Mouse (Mus musculus) heart, embryonic 14.5 days (tissue): ENCODE measurements around the gene Phxr2. TPM values are rescaled to one million over a fixed set of nuclear protein-coding genes. Genes with fewer than 3 reads are reported as not detected.

ENCODE experiments used
- ATAC-seq: fragments of 200-750 bp; cut with Nextera tagmentation; 2 replicates; pipeline ENCODE4 v1.8.0; 2017; ENCODE audit warnings: low read depth, moderate TSS enrichment; ENCODE audit not compliant: insufficient number of reproducible peaks, insufficient read depth, low FRiP score
- H3K27ac ChIP-seq, 2 experiments: fragments of 200-500 bp in 1 of 2; fragments of 300-500 bp in 1 of 2; sonication (generic) in 1 of 2; replicated peaks in 1 of 2; 2 replicates each; pipeline ENCODE4 v1.5.1; 2012 to 2014; ENCODE audit warnings: low read depth in 2 of 2, low read length in 2 of 2, control low read depth in 1 of 2, mild to moderate bottlenecking in 1 of 2, mixed read lengths in 1 of 2; ENCODE audit not compliant: control insufficient read depth in 1 of 2, insufficient read depth in 1 of 2
- H3K27me3 ChIP-seq: fragments of 300-500 bp; sonication (generic); 2 replicates; pipeline ENCODE4 v1.6.1; 2014; ENCODE audit warnings: mild to moderate bottlenecking, low read length, control low read depth; ENCODE audit not compliant: control insufficient read depth, insufficient read depth
- H3K36me3 ChIP-seq: fragments of 300-500 bp; sonication (generic); 2 replicates; pipeline ENCODE4 v1.6.1; 2014; ENCODE audit warnings: mild to moderate bottlenecking, control low read depth, low read length, mixed read lengths; ENCODE audit not compliant: control insufficient read depth, insufficient read depth
- H3K4me1 ChIP-seq, 2 experiments: fragments of 200-500 bp in 1 of 2; fragments of 300-500 bp in 1 of 2; sonication (generic) in 1 of 2; 2 replicates each; pipeline ENCODE4 v1.6.1; 2012 to 2014; ENCODE audit warnings: low read length in 2 of 2, control low read depth in 1 of 2, mixed read lengths in 1 of 2; ENCODE audit not compliant: control insufficient read depth in 2 of 2, insufficient read depth in 2 of 2
- H3K4me2 ChIP-seq: fragments of 300-500 bp; sonication (generic); 2 replicates; pipeline ENCODE4 v1.6.1; 2014; ENCODE audit warnings: mild to moderate bottlenecking, low read length
- H3K4me3 ChIP-seq, 2 experiments: fragments of 200-500 bp in 1 of 2; fragments of 300-500 bp in 1 of 2; sonication (generic) in 1 of 2; 2 replicates each; pipeline ENCODE4 v1.5.1; 2012 to 2014; ENCODE audit warnings: low read length in 2 of 2, mild to moderate bottlenecking in 2 of 2, control low read depth in 1 of 2, low read depth in 1 of 2, moderate library complexity in 1 of 2; ENCODE audit not compliant: control insufficient read depth in 1 of 2, insufficient read depth in 1 of 2
- H3K9ac ChIP-seq: fragments of 300-500 bp; sonication (generic); 2 replicates; pipeline ENCODE4 v1.6.1; 2014; ENCODE audit warnings: mild to moderate bottlenecking, low read length
- H3K9me3 ChIP-seq: fragments of 300-500 bp; sonication (generic); 2 replicates; pipeline ENCODE4 v1.6.1; 2016; ENCODE audit warnings: low read length, control low read depth; ENCODE audit not compliant: control insufficient read depth
- WGBS: fragments of 180-500 bp; shearing (Covaris S2); extraction: QIAGEN DNeasy Blood & Tissue Kit; methylation state at CpG from one replicate; pipeline ENCODE4 v1.1.7; 2014; 5-methylcytosine and 5-hydroxymethylcytosine counted together
- polyA plus RNA-seq: library from polyadenylated mRNA; unstranded; fragments of >200 nt; fragmentation: Nextera tagmentation; extraction: Ambion mirVana; gene quantifications from 2 replicates; pipeline ENCODE4 v1.2.1, GENCODE M21; 2014

Phxr2 gene
- polyA plus RNA-seq, 1 experiment from 2014 or later: not detected

DNA sequence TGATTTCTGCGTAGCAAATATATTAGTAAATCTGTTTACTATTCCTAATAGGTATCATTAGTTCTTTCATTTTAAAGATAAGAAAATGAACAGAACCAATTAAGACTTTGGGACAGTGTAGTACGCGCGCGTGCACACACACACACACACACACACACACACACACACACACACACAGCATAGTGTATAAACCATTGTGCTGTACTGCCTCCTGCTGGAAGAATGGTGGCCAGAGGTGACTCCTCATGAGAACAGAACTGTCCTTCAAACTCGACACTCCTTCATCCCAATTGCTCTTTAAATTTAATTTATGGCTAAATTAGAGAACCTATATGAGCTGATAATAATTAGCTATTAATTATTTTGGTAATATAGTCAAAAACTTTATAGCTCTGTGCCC lies 25.9 kb upstream of the Phxr2 start:
- no peak overlapping the region for H3K4me2 ChIP-seq
- H3K27ac ChIP-seq: no peak overlapping the region
- no peaks in the 10 kb centered on the region for H3K27me3 ChIP-seq
- H3K9ac ChIP-seq: no peak overlapping the region
- H3K9me3 ChIP-seq: no peaks in the 10 kb centered on the region
- H3K4me1 ChIP-seq: no peaks in the 10 kb centered on the region
- no peak overlapping the region for H3K4me3 ChIP-seq
- H3K36me3 ChIP-seq: peaks cover 6% of the 10 kb centered on the region; the same call in 1 of the 2 replicates
- no peak for ATAC-seq
- 89% methylated on average over 6 of the region's 6 CpGs for WGBS

DNA sequence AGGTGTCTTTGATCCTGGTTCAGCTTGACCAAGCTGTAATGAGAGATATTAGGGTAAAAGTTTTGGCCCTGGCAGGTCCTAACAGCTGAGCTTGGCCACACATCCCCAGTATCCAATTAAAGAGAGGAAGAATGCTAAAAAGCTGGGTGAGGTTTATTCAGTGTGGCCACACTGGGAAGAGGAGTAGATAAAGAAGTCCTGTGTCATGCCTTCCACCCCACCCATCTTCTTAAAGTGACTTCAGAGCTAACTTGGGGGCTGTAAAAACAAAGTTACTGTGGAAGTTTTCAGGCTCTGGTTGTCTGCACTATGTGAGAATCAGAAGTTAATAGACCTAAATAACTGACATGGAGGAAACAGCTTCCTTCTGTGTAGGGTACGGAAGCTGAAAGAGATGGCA lies 25.5 kb upstream of the Phxr2 start:
- Histone ChIP-seq H3K4me3 (no peak overlapping the region), H3K36me3 (peaks cover 2% of the 10 kb centered on the region; the same call in 1 of the 2 replicates), H3K9me3 (no peaks in the 10 kb centered on the region), H3K4me2 (no peak overlapping the region), H3K27me3 (no peaks in the 10 kb centered on the region), H3K4me1 (no peaks in the 10 kb centered on the region), H3K27ac (no peak overlapping the region), H3K9ac (no peak overlapping the region)
- ATAC-seq: no peak
- 93% methylated on average over 1 of the region's 1 CpGs for WGBS

DNA sequence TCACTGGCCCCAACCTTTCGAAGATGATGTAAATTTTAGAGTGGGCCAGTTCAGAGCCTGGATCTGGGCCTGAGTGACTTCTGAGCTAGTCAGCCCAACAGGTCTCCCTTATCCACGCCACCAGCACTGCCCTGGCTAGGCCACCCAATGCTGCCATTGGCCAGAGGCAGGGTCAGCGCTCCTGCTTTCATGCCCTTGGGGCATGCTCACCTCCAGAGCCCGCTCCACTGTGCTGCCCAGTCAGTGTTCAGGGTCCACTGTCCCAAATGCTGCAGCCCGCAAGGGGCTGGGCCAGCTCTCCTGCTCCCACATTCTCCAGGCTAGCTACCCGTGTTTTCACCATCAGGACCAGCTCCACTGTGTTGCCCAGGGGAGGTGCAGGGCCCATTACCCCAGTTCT lies 23.9 kb upstream of the Phxr2 start:
- H3K4me2 ChIP-seq: no peak overlapping the region
- H3K27me3 ChIP-seq: no peaks in the 10 kb centered on the region
- H3K9me3 ChIP-seq: no peaks in the 10 kb centered on the region
- H3K27ac ChIP-seq: no peak overlapping the region
- 90% methylated on average over 6 of the region's 6 CpGs for WGBS
- no peaks in the 10 kb centered on the region for H3K4me1 ChIP-seq
- H3K36me3 ChIP-seq: no peaks in the 10 kb centered on the region
- no peak overlapping the region for H3K9ac ChIP-seq
- ATAC-seq: no peak
- no peak overlapping the region for H3K4me3 ChIP-seq

DNA sequence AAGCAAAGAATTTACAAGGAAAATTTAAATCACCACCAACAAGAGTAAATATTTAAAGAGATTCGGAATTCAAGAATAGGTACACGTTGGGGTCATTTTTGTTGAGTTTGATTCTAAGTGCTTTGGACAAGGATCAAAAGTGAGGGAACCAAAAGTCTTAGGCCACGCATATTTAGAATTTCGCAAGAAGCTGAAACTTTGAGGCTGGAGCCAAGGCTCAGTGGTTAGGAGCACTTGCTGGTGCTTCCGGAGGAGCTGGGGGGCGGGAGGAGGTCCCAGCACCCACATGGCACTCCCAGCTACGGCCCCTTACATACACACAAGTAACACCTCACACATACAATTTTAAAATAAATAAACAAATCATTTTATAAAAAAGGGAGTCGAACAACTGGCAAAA lies 20.5 kb upstream of the Phxr2 start:
- Histone ChIP-seq H3K9me3 (no peaks in the 10 kb centered on the region), H3K4me2 (no peak overlapping the region), H3K4me3 (no peak overlapping the region), H3K4me1 (no peaks in the 10 kb centered on the region), H3K36me3 (no peaks in the 10 kb centered on the region), H3K27me3 (no peaks in the 10 kb centered on the region), H3K9ac (no peak overlapping the region), H3K27ac (no peak overlapping the region)
- no peak for ATAC-seq
- 88% methylated on average over 8 of the region's 8 CpGs for WGBS

DNA sequence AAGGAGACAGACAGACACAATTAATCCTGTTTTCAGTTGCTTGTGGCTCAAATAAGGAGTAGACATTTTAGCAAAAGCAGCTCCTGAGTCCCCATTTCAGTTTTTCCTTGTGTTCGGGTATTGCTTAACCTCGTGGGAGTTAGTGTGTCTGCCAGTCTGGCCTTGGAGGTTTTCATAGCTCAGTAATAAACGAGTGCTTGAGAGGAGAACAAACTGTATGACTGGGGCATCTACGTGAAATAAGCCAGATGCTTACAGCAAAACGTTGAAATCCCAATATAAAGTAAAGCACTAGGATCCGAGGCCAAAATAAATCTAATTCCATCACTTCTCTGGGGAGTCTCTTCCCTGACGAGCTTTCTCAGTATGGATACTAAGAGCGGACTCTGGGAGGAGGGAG lies 19.5 kb upstream of the Phxr2 start:
- no peak overlapping the region for H3K4me2 ChIP-seq
- H3K27ac ChIP-seq: no peak overlapping the region
- no peaks in the 10 kb centered on the region for H3K9me3 ChIP-seq
- H3K9ac ChIP-seq: no peak overlapping the region
- H3K27me3 ChIP-seq: no peaks in the 10 kb centered on the region
- ATAC-seq: no peak
- H3K4me1 ChIP-seq: no peaks in the 10 kb centered on the region
- WGBS: 82% methylated on average over 8 of the region's 8 CpGs
- H3K4me3 ChIP-seq: no peak overlapping the region
- no peaks in the 10 kb centered on the region for H3K36me3 ChIP-seq

DNA sequence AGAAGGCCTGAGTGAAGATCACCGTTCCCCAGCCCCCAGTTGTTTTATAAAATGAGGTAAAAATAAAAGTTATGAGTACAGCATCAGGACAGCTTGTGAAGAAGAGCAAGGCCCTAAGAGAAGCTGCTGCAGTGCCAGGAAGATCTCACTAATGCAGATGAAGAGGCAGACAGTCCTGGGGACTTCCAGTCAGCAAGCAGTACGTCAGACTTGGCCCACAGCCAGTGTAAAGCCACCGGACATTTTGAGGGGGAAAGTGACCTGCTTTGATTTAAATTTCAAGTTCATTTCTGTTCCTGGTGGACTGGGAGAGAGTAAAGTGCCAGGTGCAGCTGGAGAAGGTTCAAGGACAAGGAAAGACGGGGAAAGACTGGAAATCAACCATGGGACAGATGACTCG lies 10.2 kb upstream of the Phxr2 start:
- H3K9ac ChIP-seq: no peak overlapping the region
- no peaks in the 10 kb centered on the region for H3K9me3 ChIP-seq
- 0 out of 2 replicates have a peak overlapping the region, but pooled peaks have one; percentile 2 for H3K4me2 ChIP-seq
- ATAC-seq: no peak
- H3K27ac ChIP-seq: no peak overlapping the region
- WGBS: 57% methylated on average over 5 of the region's 5 CpGs
- H3K4me3 ChIP-seq: no peak overlapping the region
- H3K4me1 ChIP-seq: peaks cover 0 to 6% of the 10 kb centered on the region in 2 experiments; a peak in 2 of 4 replicates
- 0 out of 2 replicates have a peak, but pooled peaks cover 4% of the 10 kb centered on the region for H3K36me3 ChIP-seq
- no peaks in the 10 kb centered on the region for H3K27me3 ChIP-seq

DNA sequence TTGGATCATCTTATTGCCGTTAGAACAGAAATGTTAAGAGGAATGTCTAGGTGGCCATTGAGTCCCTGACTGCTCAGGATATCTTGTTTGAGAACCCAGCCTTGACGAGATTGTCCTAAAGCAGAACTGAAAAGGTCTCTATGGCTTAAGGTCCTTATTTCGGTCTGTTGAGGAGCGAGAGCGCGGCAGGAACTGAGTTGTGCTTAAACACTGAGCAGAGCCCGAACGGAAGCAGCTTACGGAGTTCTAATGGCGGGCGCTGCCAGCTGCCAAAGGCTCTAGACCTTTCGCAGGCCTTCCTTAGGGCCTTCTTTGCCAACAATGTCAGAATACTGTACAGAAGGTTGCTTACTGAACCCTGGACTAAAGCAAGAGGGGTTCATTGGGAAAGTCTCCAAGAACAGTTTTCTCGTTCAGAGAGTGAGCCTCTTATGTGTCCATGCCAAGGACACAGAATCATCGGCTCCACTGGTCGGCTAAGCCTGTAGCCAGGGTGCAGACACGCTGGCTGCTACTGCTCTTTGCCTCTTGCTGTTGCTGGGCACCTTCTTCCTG lies 7.3 kb upstream of the Phxr2 start:
- Histone ChIP-seq H3K36me3 (0 out of 2 replicates have a peak, but pooled peaks cover 4% of the 10 kb centered on the region), H3K9me3 (no peaks in the 10 kb centered on the region), H3K27me3 (no peaks in the 10 kb centered on the region), H3K27ac (no peak overlapping the region), H3K4me2 (no peak overlapping the region), H3K9ac (no peak overlapping the region), H3K4me1 (peaks cover 6 to 7% of the 10 kb centered on the region in 2 experiments; a peak in 3 of 4 replicates), H3K4me3 (no peak overlapping the region)
- WGBS: 91% methylated on average over 16 of the region's 16 CpGs
- no peak for ATAC-seq
